Mouse (Mus musculus): Measurements from ENCODE around the gene Sspo. TPM values are rescaled to one million over a fixed set of nuclear protein-coding genes. Genes with fewer than 3 reads are reported as not detected.

Sspo gene
- polyA plus RNA-seq, 1 experiment, result 0.27 TPM

GRCm38 (mm10) chr6:48430748-48431147 is 17.3 kb upstream of the Sspo start:
- H3K4me3 ChIP-seq (replicated peaks; ENCODE audit: control insufficient read depth, low read depth, low read length), result no peak overlapping the region
- no peak overlapping the region for H3K27ac ChIP-seq (ENCODE audit: control insufficient read depth, insufficient read depth, low read depth, low read length, poor library complexity)
- TF ChIP-seq CTCF (IDR thresholded peaks at IDR 0.05; ENCODE audit: control insufficient read depth, insufficient read depth, low read length) (no peak), POLR2A (IDR thresholded peaks at IDR 0.05; ENCODE audit: borderline replicate concordance, control insufficient read depth, low read depth, low read length) (no peak)
- WGBS, result 67% methylated on average over 5 of the region's 5 CpGs
- no peaks in the 10 kb centered on the region for H3K4me1 ChIP-seq (ENCODE audit: control insufficient read depth, insufficient read depth, low read length)

GRCm38 (mm10) chr6:48432893-48433816 is 14.9 kb upstream of the Sspo start:
- Histone ChIP-seq H3K27ac (ENCODE audit: control insufficient read depth, insufficient read depth, low read depth, low read length, poor library complexity) (no peak overlapping the region), H3K4me3 (replicated peaks; ENCODE audit: control insufficient read depth, low read depth, low read length) (no peak overlapping the region), H3K4me1 (ENCODE audit: control insufficient read depth, insufficient read depth, low read length) (no peaks in the 10 kb centered on the region)
- TF ChIP-seq CTCF (IDR thresholded peaks at IDR 0.05; ENCODE audit: control insufficient read depth, insufficient read depth, low read length) (no peak), POLR2A (IDR thresholded peaks at IDR 0.05; ENCODE audit: borderline replicate concordance, control insufficient read depth, low read depth, low read length) (no peak)
- WGBS, result 44% methylated on average over 12 of the region's 12 CpGs

- no peaks in the 10 kb centered on the region for H3K4me1 ChIP-seq (ENCODE audit: control insufficient read depth, insufficient read depth, low read length)
- no peak overlapping the region for H3K27ac ChIP-seq (ENCODE audit: control insufficient read depth, insufficient read depth, low read depth, low read length, poor library complexity)
- no peak overlapping the region for H3K4me3 ChIP-seq (replicated peaks; ENCODE audit: control insufficient read depth, low read depth, low read length)
- 62% methylated on average over 6 of the region's 6 CpGs for WGBS
- TF ChIP-seq CTCF (IDR thresholded peaks at IDR 0.05; ENCODE audit: control insufficient read depth, insufficient read depth, low read length) (no peak), POLR2A (IDR thresholded peaks at IDR 0.05; ENCODE audit: borderline replicate concordance, control insufficient read depth, low read depth, low read length) (no peak)
Observed at GRCm38 (mm10) chr6:48434651-48435050, 13.4 kb upstream of the Sspo start.

DNA sequence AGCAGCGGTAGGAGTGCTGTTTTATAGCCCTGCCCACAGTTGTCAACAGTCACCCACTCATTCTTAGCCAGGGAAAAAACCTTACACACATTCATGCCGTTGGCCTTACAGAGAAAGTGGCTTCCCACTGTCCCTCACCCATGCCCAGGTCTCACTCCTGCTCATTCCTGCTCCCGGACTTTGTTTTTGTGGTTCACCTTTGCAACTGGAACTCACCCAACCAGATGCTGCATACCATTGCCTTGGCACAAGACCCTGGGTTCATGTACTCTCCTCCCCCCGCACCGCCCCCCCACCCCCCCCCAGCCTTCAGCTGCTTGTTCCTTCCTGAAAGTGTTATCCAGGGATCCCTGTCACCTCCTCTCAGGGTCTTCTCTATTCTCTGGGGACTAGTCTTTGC is 12.9 kb upstream of the Sspo start:
- H3K27ac ChIP-seq (ENCODE audit: control insufficient read depth, insufficient read depth, low read depth, low read length, poor library complexity), result no peak overlapping the region
- no peak overlapping the region for H3K4me3 ChIP-seq (replicated peaks; ENCODE audit: control insufficient read depth, low read depth, low read length)
- WGBS, result 50% methylated on average over 5 of the region's 5 CpGs
- no peaks in the 10 kb centered on the region for H3K4me1 ChIP-seq (ENCODE audit: control insufficient read depth, insufficient read depth, low read length)
- no peak for TF ChIP-seq POLR2A (IDR thresholded peaks at IDR 0.05; ENCODE audit: borderline replicate concordance, control insufficient read depth, low read depth, low read length)
- TF ChIP-seq CTCF (IDR thresholded peaks at IDR 0.05; ENCODE audit: control insufficient read depth, insufficient read depth, low read length), result no peak

DNA sequence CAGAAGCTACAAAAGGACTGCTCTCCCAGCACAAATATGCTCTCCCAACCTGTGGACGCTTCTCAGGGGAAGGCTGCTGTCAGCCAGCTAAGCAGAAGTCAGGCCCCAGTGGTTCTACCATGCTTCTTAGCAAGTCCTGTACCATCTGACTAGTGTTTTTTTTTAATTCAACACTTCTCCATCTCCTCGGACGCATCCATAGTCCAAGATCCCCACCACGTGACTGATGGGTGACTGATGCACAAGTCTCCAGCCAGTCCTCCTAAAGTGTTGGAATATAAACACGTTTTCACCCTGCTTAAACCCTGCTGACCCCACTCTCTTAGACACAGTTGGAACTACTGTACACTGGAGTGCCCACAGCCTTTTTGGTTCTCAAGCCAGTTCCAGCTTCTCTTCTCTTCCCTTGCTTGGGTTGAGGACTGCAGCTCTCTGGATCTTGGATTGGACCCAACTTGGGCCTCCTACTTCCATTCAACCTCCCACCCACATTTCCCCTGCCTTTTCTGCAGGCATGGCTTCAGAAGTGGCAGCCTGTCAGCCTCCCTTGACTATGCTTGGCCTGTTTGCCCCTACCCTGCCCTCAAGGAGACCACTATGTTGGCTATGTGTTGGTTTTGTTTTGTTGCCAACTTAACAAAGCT is 12.2 kb upstream of the Sspo start:
- Histone ChIP-seq H3K4me3 (replicated peaks; ENCODE audit: control insufficient read depth, low read depth, low read length) (no peak overlapping the region), H3K27ac (ENCODE audit: control insufficient read depth, insufficient read depth, low read depth, low read length, poor library complexity) (no peak overlapping the region), H3K4me1 (ENCODE audit: control insufficient read depth, insufficient read depth, low read length) (no peaks in the 10 kb centered on the region)
- 75% methylated on average over 5 of the region's 5 CpGs for WGBS
- no peak for TF ChIP-seq POLR2A (IDR thresholded peaks at IDR 0.05; ENCODE audit: borderline replicate concordance, control insufficient read depth, low read depth, low read length)
- TF ChIP-seq CTCF (IDR thresholded peaks at IDR 0.05; ENCODE audit: control insufficient read depth, insufficient read depth, low read length), result no peak

GRCm38 (mm10) chr6:48437679-48438376 is 10.2 kb upstream of the Sspo start:
- no peak overlapping the region for H3K27ac ChIP-seq (ENCODE audit: control insufficient read depth, insufficient read depth, low read depth, low read length, poor library complexity)
- no peak overlapping the region for H3K4me3 ChIP-seq (replicated peaks; ENCODE audit: control insufficient read depth, low read depth, low read length)
- 89% methylated on average over 35 of the region's 35 CpGs for WGBS
- TF ChIP-seq CTCF (IDR thresholded peaks at IDR 0.05; ENCODE audit: control insufficient read depth, insufficient read depth, low read length), result no peak
- TF ChIP-seq POLR2A (IDR thresholded peaks at IDR 0.05; ENCODE audit: borderline replicate concordance, control insufficient read depth, low read depth, low read length), result no peak
- no peaks in the 10 kb centered on the region for H3K4me1 ChIP-seq (ENCODE audit: control insufficient read depth, insufficient read depth, low read length)

DNA sequence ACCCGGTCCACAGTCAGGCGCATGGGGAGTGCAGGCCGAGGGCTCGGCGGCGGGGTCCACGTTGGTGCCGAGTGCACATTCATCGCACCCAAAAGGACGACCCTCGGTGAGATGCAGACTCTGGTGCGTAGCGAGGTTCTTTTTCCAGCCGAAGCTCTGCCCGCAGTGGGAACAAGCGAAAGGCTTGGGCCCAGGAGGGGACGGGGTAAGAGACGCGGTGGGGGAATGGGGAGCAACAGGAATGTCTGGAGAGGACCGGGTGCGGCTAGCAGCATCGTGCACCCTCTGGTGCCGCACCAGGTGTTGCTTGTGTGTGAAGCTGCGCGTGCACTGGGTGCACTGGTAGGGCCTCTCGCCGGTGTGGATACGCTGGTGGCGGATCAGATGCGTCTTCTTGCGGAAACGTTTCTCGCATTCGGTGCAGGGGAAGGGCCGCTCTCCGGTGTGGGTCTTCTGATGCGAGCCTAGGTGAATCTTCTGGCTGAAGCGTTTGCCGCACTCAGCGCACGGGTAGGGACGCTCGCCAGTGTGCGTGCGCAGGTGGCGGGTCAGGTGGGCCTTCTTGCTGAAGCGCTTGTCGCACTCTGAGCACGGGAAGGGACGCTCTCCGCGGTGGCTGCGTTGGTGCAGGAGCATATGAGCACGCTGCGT is 9.4 kb upstream of the Sspo start:
- no peak overlapping the region for H3K4me3 ChIP-seq (replicated peaks; ENCODE audit: control insufficient read depth, low read depth, low read length)
- peaks cover 2% of the 10 kb centered on the region; the same call in 1 of the 2 replicates for H3K4me1 ChIP-seq (ENCODE audit: control insufficient read depth, insufficient read depth, low read length)
- TF ChIP-seq POLR2A (IDR thresholded peaks at IDR 0.05; ENCODE audit: borderline replicate concordance, control insufficient read depth, low read depth, low read length), result no peak
- no peak for TF ChIP-seq CTCF (IDR thresholded peaks at IDR 0.05; ENCODE audit: control insufficient read depth, insufficient read depth, low read length)
- 93% methylated on average over 55 of the region's 55 CpGs for WGBS
- no peak overlapping the region for H3K27ac ChIP-seq (ENCODE audit: control insufficient read depth, insufficient read depth, low read depth, low read length, poor library complexity)

Measured in bone marrow, adult 2 months (tissue).